Mouse (Mus musculus): ENCODE data around the gene Fam133b. TPM values are rescaled to one million over a fixed set of nuclear protein-coding genes. Genes with fewer than 3 reads are reported as not detected.

Gene Fam133b
- total and polyA plus RNA-seq, 2 experiments, result 3.0 to 9.0 TPM

- H3K27ac ChIP-seq (replicated peaks; ENCODE audit: insufficient read depth, low read depth, low read length), result peak overlapping the region; percentile 59
- WGBS, result 21% methylated on average over 8 of the region's 8 CpGs
- peak overlapping the region; percentile 42 for H3K9ac ChIP-seq (ENCODE audit: low read depth, low read length)
- TF ChIP-seq CTCF (IDR thresholded peaks at IDR 0.05; ENCODE audit: low read depth, low read length), result no peak
- TF ChIP-seq POLR2A (IDR thresholded peaks at IDR 0.05; ENCODE audit: extremely low read depth, insufficient read depth, low read length), result no peak
- peaks cover 12% of the 10 kb centered on the region for H3K4me1 ChIP-seq (ENCODE audit: control insufficient read depth, insufficient read depth, low read length)
- 0 out of 2 replicates have a peak overlapping the region, but pooled peaks have one; percentile 5 for H3K4me3 ChIP-seq (ENCODE audit: insufficient read depth, low read depth, low read length)
- no peaks in the 10 kb centered on the region; the same call in 1 of the 2 replicates for H3K79me2 ChIP-seq (ENCODE audit: control insufficient read depth, insufficient read depth, low read length)
- no peaks in the 10 kb centered on the region for H3K36me3 ChIP-seq (ENCODE audit: control insufficient read depth, insufficient read depth, low read length)
- DNase-seq (ENCODE audit: extremely low read depth, low read depth, low spot score), result no peak
- no peaks in the 10 kb centered on the region for H3K27me3 ChIP-seq (ENCODE audit: control insufficient read depth, insufficient read depth, low read length)
Observed at GRCm38 (mm10) chr5:3500957-3501563, 42.6 kb upstream of the Fam133b start.

- Histone ChIP-seq H3K9ac (ENCODE audit: low read depth, low read length) (peak overlapping the region; percentile 42; the same call in 1 of the 2 replicates), H3K4me3 (ENCODE audit: insufficient read depth, low read depth, low read length) (0 out of 2 replicates have a peak overlapping the region, but pooled peaks have one; percentile 5), H3K36me3 (ENCODE audit: control insufficient read depth, insufficient read depth, low read length) (no peaks in the 10 kb centered on the region), H3K27me3 (ENCODE audit: control insufficient read depth, insufficient read depth, low read length) (no peaks in the 10 kb centered on the region), H3K27ac (replicated peaks; ENCODE audit: insufficient read depth, low read depth, low read length) (peak overlapping the region; percentile 59), H3K4me1 (ENCODE audit: control insufficient read depth, insufficient read depth, low read length) (peaks cover 12% of the 10 kb centered on the region), H3K79me2 (ENCODE audit: control insufficient read depth, insufficient read depth, low read length) (no peaks in the 10 kb centered on the region; the same call in 1 of the 2 replicates)
- WGBS, result 5% methylated on average over 8 of the region's 8 CpGs
- TF ChIP-seq CTCF (IDR thresholded peaks at IDR 0.05; ENCODE audit: low read depth, low read length) (no peak), POLR2A (IDR thresholded peaks at IDR 0.05; ENCODE audit: extremely low read depth, insufficient read depth, low read length) (no peak)
- DNase-seq (ENCODE audit: extremely low read depth, low read depth, low spot score), result peak; percentile 86
Observed at GRCm38 (mm10) chr5:3501564-3502001, 42.0 kb upstream of the Fam133b start.

GRCm38 (mm10) chr5:3502610-3503350 is 40.9 kb upstream of the Fam133b start:
- 53% methylated on average over 11 of the region's 11 CpGs for WGBS
- no peaks in the 10 kb centered on the region for H3K27me3 ChIP-seq (ENCODE audit: control insufficient read depth, insufficient read depth, low read length)
- TF ChIP-seq POLR2A (IDR thresholded peaks at IDR 0.05; ENCODE audit: extremely low read depth, insufficient read depth, low read length) (no peak), CTCF (IDR thresholded peaks at IDR 0.05; ENCODE audit: low read depth, low read length) (no peak)
- no peak overlapping the region for H3K9ac ChIP-seq (ENCODE audit: low read depth, low read length)
- DNase-seq (ENCODE audit: extremely low read depth, low read depth, low spot score), result peak; percentile 56
- no peaks in the 10 kb centered on the region for H3K36me3 ChIP-seq (ENCODE audit: control insufficient read depth, insufficient read depth, low read length)
- H3K27ac ChIP-seq (replicated peaks; ENCODE audit: insufficient read depth, low read depth, low read length), result peak overlapping the region; percentile 59
- H3K4me3 ChIP-seq (ENCODE audit: insufficient read depth, low read depth, low read length), result no peak overlapping the region
- no peaks in the 10 kb centered on the region; the same call in 1 of the 2 replicates for H3K79me2 ChIP-seq (ENCODE audit: control insufficient read depth, insufficient read depth, low read length)
- peaks cover 12% of the 10 kb centered on the region for H3K4me1 ChIP-seq (ENCODE audit: control insufficient read depth, insufficient read depth, low read length)

GRCm38 (mm10) chr5:3503373-3503772 is 40.3 kb upstream of the Fam133b start:
- H3K9ac ChIP-seq (ENCODE audit: low read depth, low read length), result no peak overlapping the region
- H3K36me3 ChIP-seq (ENCODE audit: control insufficient read depth, insufficient read depth, low read length), result no peaks in the 10 kb centered on the region
- H3K27ac ChIP-seq (replicated peaks; ENCODE audit: insufficient read depth, low read depth, low read length), result no peak overlapping the region
- DNase-seq (ENCODE audit: extremely low read depth, low read depth, low spot score), result no peak
- no peaks in the 10 kb centered on the region; the same call in 1 of the 2 replicates for H3K79me2 ChIP-seq (ENCODE audit: control insufficient read depth, insufficient read depth, low read length)
- 88% methylated on average over 4 of the region's 4 CpGs for WGBS
- no peak overlapping the region for H3K4me3 ChIP-seq (ENCODE audit: insufficient read depth, low read depth, low read length)
- H3K4me1 ChIP-seq (ENCODE audit: control insufficient read depth, insufficient read depth, low read length), result peaks cover 12% of the 10 kb centered on the region
- no peaks in the 10 kb centered on the region for H3K27me3 ChIP-seq (ENCODE audit: control insufficient read depth, insufficient read depth, low read length)
- TF ChIP-seq POLR2A (IDR thresholded peaks at IDR 0.05; ENCODE audit: extremely low read depth, insufficient read depth, low read length) (no peak), CTCF (IDR thresholded peaks at IDR 0.05; ENCODE audit: low read depth, low read length) (no peak)

- DNase-seq (ENCODE audit: extremely low read depth, low read depth, low spot score), result no peak
- Histone ChIP-seq H3K9ac (ENCODE audit: low read depth, low read length) (no peak overlapping the region), H3K79me2 (ENCODE audit: control insufficient read depth, insufficient read depth, low read length) (no peaks in the 10 kb centered on the region; the same call in 1 of the 2 replicates), H3K4me3 (ENCODE audit: insufficient read depth, low read depth, low read length) (no peak overlapping the region), H3K27ac (replicated peaks; ENCODE audit: insufficient read depth, low read depth, low read length) (no peak overlapping the region), H3K27me3 (ENCODE audit: control insufficient read depth, insufficient read depth, low read length) (no peaks in the 10 kb centered on the region), H3K4me1 (ENCODE audit: control insufficient read depth, insufficient read depth, low read length) (peaks cover 10% of the 10 kb centered on the region), H3K36me3 (ENCODE audit: control insufficient read depth, insufficient read depth, low read length) (no peaks in the 10 kb centered on the region)
- TF ChIP-seq POLR2A (IDR thresholded peaks at IDR 0.05; ENCODE audit: extremely low read depth, insufficient read depth, low read length) (no peak), CTCF (IDR thresholded peaks at IDR 0.05; ENCODE audit: low read depth, low read length) (no peak)
- WGBS, result 89% methylated on average over 9 of the region's 9 CpGs
Observed at GRCm38 (mm10) chr5:3503836-3504323, 39.8 kb upstream of the Fam133b start.
